Mouse (Mus musculus) layer of hippocampus, postnatal 10 days (tissue): ENCODE data around the gene Nectin3. TPM values are rescaled to one million over a fixed set of nuclear protein-coding genes. Genes with fewer than 3 reads are reported as not detected.

ENCODE experiments used
- DNase-seq, 2 experiments: peaks; one replicate each; pipeline ENCODE4 v3.0.0; 2021; ENCODE audit warnings: low spot score in 2 of 2
- total RNA-seq, 2 experiments: library from RNA; stranded (reverse); gene quantifications; 2 replicates each; pipeline ENCODE4 v1.2.3; 2021

The Nectin3 gene
- total RNA-seq, 2 experiments from 2014 or later, result 75.8 to 89.9 TPM

DNA sequence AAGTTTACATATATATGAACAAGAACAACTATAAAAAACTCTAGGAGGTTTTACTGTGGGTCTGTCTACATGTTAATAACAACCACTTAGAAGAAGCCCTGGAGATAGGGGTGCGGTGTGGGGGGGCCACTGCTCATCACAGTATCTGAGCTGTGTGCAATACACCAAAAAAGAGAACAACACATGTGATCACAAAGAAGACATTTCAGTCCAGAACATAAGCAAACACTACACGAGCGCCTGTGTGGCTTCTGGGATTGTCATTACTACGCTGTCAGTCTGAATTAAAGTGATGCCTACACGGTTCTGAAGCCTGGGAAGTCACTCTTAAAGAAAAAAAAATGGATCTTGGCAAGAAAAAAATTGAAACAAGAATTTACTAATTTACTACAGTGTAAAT lies 67.0 kb downstream of the Nectin3 start:
- no peak for DNase-seq

GRCm38 (mm10) chr16:46416177-46416576 lies 82.1 kb downstream of the Nectin3 start:
- DNase-seq, result no peak

DNA sequence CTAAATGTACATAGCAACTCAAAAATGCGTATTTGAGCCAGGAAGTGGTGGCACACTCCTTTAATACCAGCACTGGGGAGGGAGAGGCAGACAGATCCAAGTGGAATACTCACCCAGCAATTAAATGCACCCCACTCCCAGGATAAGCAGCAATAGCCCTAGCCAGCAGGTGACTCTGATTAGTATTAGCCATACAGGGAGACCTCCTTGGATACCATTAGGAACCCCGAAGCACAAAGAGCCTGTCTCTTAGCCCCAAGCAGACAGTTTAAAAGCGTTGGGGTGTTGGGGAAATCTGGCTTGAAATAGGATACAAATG lies 87.6 kb downstream of the Nectin3 start:
- no peak for DNase-seq

DNA sequence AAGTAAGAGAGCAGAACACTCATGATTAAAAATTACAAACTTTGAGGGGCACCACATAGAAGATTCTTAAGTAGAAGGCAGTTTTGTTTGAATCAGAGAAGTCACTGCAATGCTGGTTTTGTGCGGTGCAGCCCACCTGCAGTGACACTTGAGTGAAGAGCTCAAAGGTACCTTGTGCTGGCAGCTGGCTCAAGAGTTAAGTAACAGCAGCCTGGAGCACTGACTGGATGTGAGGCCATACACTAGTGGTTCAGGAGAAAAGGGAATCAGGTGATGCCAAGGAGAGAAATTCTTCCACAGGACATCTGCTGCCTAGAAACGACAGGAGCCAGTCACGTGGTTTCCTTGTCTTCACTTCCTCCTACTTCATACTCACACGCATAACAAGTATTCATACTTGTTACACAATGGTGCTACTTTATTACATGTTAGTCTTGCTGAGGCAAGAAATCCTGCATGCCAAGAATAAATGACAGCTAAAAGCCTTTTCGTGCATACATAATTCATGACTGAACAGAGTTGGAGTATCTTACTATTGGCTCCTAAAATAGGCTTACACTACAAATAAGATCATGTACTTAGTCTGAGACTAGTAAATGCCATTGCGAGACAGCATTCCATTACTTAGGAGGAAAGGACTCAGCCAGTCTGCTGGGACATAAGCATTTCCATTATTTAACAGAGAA lies 88.1 kb downstream of the Nectin3 start:
- DNase-seq, result no peak

- no peak for DNase-seq
These were observed 90.3 kb downstream of the Nectin3 start for GRCm38 (mm10) chr16:46407997-46408396.

DNA sequence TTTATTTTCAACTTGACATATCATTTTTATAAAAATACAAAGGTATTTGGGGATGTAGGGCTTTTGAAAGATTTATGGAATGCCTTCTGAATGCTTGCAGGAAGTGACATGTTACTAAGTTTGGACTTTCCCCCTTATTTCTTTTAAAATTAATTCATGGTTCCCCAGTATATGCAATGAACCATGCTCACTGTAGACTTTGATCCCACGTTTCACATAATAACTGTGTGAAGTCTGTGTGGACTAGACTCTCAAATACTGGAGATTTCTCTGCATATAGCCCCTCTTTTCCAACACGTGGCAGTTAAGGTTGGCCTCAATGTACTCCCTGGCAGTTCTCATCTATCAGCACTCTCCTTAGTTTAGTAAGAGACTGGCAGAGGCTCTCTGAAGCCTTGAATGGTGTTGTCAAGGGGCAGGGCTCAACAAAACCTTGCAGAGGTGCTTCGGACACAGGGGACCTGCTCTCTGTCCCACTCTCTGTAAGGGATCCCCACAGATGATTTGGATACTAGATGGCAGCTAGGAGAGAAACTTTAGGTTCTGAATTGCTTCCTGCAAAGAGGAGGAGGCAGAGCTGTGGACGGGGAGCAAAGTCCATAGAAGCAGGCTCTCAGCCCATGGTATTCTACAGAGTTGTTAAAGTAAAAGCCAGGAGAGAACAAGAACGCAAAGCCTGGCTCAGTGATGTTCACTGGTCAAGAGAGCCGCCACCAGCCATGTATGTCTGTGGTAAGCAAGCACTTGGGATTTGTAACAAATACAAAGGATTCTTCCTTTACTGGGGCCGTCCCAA lies 91.3 kb downstream of the Nectin3 start:
- DNase-seq, result no peak

DNA sequence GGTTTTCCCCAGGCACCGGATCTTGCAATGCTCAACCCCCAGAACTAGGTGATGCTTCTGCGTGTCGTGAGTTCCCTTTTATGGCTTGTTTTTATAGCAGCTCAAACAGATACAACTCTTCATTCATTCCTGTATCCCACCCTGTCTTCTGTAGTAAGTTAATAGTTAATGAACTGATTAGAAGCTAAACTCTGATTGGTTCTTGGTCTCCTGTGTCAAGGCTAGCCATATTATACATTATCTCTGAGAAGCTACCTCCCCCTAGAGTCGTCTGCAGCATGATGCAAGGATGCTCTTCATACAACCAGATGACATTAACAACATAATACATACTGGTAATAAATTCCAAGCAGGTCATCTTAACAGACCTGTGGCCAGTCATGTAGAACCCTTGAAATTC lies 100.4 kb downstream of the Nectin3 start:
- no peak for DNase-seq

DNA sequence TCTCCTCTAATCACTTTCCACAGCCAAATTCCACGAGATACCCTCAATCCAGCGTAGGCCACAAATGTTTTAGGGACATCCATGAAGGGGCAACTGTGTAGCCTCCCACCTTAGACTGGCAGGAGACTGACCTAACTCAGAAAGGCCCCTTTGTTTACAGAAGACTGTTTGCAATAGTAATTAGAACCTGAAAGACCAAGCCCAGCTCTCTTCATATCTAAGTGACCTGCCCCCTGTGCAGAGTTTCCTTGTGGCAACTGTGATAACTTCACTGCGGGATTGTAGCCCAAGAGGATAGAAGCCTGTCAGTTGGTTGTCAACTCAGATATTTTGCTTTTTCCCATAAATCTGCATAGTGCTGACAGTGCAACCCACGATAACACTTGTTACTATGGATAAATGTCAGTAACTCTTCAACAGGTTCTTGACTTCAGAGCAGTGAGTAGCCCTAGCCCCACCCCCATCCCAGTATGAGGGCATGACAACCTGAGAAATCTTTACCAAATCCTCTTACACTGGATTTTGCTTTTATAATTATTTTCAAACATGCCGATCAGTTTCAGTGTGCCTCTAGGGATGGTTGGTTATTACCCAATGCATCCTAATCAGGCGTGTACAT lies 108.8 kb downstream of the Nectin3 start:
- DNase-seq, result no peak

- no peak for DNase-seq
These were observed 109.6 kb downstream of the Nectin3 start for GRCm38 (mm10) chr16:46388527-46389414.

- DNase-seq, result no peak
These were observed 114.0 kb downstream of the Nectin3 start for GRCm38 (mm10) chr16:46384279-46384678.

DNA sequence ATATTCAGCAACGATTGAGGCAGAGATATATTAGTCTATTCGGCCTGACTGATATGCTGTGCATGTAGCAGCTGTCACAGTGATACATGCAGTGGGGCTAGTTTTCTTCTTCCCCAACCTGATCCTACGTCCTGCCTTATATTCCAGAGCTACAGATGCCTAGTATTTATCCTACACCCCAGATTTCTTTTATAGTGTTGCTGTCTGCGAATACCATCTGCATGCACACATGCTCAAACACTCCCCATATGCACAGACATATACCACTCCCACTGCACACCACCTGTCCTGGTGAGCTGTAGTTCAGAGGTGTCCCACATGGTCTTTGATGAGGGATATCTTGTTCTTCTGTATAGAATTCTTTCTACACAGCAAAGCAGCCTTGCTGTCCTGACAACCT lies 115.0 kb downstream of the Nectin3 start:
- DNase-seq, result no peak

DNA sequence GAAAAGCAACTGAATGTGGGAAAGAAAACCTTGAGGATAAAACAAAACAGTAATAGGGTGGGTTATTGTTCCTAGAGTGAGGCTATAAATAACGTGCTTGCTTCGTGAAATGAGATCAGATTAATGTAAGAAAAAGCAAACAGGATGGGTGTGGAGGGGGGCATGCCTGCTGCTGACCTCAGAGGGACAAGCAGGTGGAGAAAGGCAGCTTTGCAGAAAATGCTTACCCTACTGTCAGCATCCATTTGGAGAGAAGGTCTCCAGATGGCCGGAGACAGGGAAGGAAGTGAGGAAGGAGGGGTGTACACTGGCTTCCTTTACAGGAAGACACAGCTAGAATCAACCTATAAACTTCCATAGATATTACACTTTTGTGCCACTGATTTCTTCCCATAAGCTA lies 121.8 kb downstream of the Nectin3 start:
- DNase-seq, result no peak

- no peak for DNase-seq
These were observed 136.3 kb downstream of the Nectin3 start for GRCm38 (mm10) chr16:46362022-46362421.

GRCm38 (mm10) chr16:46357658-46358057 lies 140.7 kb downstream of the Nectin3 start:
- peak; percentile 22 to 30 for DNase-seq

- no peak for DNase-seq
These were observed 141.7 kb downstream of the Nectin3 start for GRCm38 (mm10) chr16:46356663-46357062.
